Mouse (Mus musculus) erythroblast, embryonic 14.5 days (primary cell): ENCODE measurements around the gene Gm14418.
"Not testable (repeated sequence)": the region's sequence is repeated elsewhere in the genome, so short reads cannot be mapped to it uniquely, and the experiment has no call there.

ENCODE experiments used
- GATA1 ChIP-seq: IDR thresholded peaks from 2 replicates; pipeline ENCODE4 v1.6.1; 2012; ENCODE audit warnings: low read length, inconsistent platforms, mixed read lengths
- TAL1 ChIP-seq: IDR thresholded peaks from 3 replicates; pipeline ENCODE4 v1.6.1; 2012; ENCODE audit warnings: low read length, inconsistent platforms, mixed read lengths

DNA sequence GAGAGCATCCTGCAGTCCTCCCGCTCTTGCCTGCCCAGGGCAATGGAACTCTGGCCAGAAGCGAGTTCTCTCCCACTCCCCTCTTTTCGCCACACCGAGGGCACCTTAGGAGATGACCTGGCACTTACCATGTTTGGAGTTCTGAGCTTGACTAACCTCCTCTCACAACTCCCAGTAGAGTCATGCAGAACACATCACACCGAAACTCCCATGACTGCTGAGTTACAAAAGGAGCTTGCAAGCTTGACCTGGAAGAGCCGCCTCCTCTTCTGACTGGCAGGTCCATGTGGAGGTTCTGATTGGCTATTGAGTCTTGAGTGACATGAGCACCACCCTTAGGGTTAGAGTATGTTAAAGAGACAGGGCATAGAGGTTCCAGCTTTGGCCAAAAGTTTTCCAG lies at the start of gene Gm14418:
- TF ChIP-seq GATA1, TAL1: not testable (repeated sequence)
